Mouse (Mus musculus) cerebellum, postnatal 10 days (tissue): ENCODE data around the gene Mtap.

Experiments
- DNase-seq, 2 experiments: peaks; one replicate each; pipeline ENCODE4 v3.0.0; 2021; ENCODE audit warnings: mixed read lengths in 2 of 2

Mtap gene

DNA sequence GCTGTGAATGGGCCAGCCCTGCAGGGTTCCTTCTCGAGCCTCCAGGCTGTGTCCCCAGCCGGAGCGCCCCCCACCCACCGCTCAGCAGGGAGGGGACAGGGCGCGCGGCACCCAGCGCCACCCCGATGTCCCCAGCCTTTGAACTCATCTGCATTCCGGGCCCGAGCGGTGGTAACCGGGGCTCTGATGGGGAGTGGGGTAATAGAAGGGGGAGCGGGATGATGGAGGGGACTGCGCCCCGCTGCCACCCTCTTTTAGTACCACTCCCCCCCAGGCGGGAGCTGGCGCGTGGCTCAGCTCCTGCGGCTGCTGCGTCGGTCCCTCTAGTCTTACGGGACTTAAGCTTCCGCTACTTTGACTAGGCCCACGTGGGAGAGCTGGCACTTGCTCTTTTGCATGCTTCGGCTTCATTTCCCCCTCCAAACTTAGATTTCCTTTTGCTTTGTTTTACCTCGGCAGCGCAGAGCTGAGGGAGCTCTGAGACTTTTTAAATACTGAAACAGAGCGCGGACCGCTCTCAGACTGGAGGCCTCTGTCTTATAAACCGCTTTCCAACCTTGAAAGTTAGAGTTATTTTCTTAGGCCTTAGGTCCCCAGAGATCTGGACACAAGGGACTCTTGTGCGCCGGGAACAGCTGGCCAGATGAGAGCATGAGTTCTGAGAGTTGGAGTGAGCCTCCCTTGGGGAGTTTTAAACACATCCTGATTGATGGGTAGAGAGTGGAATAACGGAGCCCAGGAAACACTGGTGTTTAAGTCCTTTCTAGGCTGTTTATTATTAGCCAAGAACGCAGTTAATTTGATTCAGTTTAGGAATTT lies 829 bp downstream of the Mtap start:
- peak; percentile 45 to 61 for DNase-seq

DNA sequence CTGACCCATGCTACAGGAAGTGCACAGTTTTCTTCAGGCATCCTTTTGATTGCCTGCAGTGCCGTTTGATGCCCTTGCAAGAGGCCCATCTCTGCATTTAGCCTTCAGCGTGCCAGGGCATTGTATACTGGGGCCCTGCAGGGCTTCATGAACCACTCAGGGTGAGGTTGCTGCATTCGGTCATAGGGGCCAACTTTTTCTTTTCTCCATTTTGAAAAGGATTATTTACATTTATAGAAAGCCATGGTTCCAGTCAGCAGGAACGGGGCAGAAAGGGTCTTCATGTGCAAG lies 1.4 kb downstream of the Mtap start:
- DNase-seq, result no peak

DNA sequence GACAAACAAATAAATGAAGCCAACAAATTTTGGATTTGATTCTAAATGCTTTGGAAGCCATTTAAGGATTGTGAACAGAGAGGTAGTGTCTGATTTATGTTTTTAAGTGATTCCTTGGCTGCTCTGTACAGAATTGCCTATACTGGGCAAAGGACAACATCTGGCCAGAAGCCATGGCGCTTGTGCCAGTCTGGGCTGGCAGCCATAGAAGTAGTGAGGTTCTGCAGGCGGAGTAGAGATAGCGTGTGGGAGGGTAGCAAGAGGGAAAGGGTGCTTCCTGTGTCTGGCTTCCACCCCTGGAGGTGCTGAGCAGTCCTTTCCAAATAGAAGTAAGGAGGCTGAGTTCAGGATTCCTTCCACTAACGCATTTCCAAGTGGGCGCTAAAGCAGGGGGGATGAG lies 3.9 kb downstream of the Mtap start:
- peak; percentile 78 to 83 for DNase-seq

DNA sequence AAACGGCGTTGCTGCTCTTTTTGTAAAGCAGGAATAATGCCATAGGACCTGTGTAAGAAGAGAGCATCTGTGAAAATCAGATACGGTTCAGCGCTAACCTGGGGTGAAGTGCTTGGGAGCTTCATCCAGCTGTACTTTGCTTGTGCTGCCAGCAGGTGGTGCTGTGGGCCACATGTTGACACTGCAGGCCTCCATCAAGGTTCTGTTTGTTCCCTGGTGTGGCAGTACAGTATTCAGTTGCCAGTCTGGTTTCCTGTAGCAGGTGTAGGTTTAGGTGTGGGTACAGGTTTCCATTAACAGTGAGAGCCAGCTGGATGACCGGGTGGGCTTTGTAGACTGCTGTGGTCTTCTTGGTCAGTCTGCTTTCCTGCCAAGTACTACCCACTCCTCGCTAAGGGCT lies 8.5 kb downstream of the Mtap start:
- peak; percentile 84 to 86 for DNase-seq

DNA sequence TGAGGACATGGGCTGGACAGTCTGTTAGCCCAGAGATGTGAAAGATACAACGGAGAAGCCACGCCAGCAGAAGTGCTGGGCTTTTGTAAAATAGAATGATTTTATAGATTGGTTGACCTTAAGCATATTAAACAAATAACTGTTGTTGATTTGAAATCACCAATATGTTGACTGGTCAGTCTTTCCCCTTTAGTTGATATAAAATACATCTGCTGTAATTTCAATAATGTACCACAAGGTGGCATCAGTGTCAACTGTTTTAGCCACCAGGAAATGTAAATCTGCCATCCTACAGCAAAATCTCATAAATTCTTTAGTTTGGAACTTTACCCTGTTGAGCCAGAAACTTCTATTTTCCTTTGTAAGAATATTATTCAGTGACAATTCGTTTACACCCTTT lies 9.4 kb downstream of the Mtap start:
- peak in 1 of 2 experiments; percentile 62 for DNase-seq

DNA sequence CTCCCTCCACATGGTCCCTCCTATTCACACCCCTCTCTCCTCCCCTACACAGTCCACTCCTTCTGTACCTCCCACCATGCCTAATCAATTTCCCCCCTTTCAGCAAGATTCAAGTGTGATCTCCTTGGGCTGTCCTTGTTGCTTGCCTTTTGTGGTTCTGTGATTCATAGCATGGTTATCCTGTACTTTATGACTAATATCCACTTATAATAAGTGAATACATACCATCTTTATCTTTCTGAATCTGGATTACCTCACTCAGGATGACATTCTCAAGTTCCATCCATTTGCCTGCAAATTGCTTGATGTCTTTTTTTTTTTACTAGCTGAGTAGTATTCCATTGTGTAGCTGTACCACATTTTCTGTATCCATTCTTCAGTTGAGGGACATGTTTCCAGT lies 12.3 kb downstream of the Mtap start:
- DNase-seq, result no peak

DNA sequence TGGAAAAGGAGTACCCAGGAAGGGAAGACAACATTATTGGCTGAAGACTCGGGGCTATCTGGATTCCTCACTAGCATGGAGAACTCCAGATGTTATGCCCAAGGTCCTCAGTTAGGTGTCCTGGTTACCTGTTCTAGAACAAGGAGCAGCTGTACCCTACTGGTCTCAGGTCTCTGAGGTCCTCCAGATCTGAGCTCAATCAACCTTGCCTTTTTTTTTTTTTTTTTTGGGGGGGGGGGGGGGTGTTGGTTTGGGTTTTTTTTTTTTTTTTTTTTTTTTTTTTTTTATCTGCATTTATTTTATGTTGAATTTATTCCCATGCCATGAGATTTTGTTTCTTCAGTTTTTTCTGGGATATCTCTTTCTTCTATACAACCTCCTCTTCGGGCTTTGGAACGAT lies 24.5 kb downstream of the Mtap start:
- no peak for DNase-seq

DNA sequence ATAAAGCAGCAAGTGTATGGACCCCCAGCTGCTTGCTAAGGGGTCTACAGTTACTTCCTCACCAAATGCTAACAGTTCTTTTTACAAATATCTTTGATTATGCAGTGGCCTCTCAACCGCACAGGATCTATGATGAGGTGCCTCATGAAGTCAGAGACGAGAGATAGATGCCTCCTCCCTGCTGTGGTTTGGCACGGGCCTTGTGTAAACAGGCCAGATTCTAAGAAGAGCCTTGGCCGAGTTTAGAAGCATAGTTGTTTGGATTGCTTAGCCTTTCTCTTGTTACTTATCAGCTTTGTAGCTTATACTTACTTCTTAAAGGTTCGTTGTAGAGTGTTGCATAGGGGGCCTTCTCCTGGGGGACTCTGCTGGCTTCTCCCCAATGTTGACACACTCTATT lies 25.6 kb downstream of the Mtap start:
- DNase-seq, result peak; percentile 58 to 62

DNA sequence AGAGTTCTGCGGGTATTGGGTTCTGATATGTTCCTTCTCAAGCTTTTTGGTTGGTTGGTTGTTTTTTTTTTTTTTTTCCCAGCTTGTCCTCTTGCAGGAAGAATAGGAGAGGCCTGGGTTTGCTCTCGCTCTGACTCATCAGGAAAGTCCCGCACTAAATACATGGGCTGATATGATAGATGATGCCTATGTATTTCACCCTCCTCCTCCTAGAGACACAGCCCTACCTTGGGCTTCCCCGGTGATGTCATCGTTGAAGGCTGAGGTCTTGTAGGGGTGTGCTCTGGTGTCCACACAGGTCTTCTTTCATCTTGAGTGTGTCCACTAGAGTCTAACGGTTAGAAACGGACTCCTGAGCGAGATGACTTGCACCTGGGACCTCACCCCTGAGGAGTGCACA lies 26.7 kb downstream of the Mtap start:
- no peak for DNase-seq

DNA sequence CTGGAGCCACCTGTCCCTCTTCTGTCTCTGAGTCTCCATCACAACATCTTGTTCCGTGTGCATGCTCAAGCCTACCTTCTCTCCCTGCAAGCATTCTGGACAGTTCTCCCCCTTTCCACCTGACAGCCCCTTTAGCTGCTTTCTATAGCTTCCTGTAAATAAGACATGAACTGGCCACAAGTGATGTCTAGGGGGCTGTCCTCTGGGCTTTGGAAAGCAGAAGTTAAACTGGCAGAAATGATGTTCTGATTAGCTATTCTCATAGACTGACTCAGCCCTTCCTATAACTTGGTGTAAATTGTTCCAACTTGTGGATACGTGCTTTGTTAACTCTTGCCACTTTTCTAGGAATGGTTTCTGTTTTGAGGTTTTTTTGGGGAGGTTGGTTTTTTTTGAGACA lies 27.8 kb downstream of the Mtap start:
- DNase-seq, result no peak

DNA sequence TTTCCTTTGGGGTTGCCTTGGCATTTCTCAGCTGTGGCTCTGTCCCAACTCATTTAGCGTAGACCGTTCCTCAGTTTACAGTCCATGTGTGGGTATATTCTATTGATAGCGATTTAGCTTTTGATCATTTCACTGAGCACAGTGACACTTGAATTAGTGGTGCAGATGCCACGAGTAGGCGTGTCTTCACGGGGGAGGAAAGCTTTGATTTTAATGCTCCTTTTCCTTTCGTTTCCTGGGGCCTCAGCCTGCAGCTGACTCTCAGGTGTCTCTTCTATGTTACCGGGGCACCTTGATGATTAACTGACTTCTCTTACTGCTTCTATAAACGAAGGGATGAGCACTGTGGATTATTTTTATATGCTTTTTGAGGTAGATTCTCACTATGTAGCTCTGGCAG lies 32.0 kb downstream of the Mtap start:
- no peak for DNase-seq

DNA sequence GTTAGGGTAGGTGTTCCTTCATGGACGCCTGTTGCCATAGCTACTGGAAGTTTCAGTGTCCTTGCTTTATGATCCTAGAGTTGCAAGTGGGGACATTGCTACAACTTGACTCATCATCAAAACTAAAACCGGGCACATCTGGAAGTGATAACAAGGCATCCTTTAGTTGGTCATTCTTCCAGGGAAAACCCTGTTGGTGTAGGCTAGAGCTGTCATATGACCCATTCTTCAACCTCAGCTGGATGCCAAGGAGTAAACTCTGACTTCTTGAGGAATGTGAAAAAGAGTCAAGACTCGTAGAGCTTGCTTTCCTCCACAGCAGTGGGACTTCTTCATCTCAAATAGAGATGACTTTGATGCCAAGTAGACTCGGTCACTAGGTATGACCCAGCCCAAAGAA lies 32.8 kb downstream of the Mtap start:
- no peak for DNase-seq

DNA sequence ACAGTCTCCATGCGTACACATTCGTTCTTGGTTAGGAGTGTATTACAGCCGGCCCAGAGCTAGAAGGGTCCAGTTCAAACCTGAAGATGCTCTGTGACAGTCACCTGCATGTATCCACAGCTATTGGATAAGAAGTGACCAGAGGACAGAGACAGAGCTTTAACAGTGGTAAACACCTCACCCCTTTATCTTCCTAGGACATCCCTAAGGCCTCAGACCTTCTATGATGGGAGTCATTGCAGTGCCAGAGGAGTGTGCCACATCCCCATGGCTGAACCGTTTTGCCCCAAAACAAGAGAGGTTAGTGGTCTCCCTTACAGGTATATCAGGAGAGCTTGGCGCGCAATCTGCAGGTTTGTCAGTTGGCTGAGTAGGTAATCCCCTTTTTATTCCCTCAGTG lies 34.0 kb downstream of the Mtap start:
- no peak for DNase-seq

DNA sequence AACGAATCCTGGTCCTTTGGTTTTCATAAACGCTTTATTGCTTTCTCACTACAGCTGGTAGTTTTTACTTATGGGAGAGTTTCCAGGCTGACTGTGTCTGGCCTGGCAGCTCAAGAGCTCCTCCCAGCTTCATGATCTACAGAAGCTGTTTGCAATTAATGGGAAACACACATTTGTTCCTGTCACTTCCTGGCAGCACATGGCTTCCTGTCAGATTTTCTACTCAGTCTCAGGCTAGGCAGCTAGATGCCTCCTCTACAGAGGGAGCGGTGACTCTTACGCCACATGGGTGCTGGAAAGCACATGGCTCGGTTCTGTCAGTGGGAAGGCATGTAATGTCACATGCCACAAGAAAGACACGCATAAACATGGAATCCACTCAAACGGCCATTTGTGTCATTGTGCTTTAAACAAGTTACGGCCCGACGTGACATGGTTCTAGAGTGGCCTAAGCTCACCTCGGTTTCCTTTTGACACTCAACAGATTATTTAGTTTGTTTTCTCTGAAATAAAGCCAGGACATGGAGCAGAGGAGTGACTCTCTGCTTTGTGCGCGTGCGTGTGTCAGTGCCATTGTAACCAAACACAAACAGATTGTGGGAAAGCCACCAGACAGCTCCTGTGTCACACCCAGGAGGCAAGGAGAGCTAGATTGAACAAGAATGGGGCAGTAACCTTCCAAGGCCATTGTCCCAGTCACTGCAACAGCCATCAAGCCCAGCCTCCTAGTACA lies 36.1 kb downstream of the Mtap start:
- no peak for DNase-seq

DNA sequence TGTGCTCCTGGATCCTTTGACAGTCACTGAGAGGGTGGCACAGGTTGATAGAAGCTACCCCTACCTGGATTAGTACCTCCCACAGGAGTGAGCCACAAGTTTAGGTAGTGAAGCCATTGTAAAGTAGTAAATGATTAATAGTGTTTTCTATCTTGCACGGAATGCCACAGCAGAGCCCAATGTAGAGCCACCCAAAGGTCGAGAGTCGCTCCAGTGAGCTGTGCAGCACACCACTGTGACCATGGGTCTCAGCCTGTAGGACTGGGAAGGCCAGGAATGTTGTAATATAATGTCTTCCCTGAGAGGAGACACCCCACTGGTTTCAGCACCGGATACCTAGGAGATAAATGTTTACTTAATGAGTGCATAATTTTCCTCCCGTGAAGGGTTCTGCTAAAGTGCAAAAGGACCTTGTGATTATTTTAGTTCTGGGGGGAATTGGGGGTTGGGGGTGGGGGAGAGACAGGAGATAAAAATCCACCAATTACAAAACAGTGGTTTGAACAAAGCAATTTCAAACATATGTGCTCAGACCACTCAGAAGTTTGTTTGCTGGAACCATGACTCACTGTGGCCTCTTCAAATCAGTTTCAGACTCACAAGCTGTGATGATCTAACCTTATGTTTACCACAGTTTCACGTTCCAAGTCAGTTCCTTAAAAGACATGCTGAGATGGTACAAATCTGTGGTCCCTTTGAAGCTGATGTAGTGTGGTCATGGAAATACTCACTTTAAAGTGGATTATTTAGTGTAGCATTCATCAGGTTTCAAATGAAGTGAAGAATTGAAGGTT lies 40.8 kb downstream of the Mtap start:
- no peak for DNase-seq

DNA sequence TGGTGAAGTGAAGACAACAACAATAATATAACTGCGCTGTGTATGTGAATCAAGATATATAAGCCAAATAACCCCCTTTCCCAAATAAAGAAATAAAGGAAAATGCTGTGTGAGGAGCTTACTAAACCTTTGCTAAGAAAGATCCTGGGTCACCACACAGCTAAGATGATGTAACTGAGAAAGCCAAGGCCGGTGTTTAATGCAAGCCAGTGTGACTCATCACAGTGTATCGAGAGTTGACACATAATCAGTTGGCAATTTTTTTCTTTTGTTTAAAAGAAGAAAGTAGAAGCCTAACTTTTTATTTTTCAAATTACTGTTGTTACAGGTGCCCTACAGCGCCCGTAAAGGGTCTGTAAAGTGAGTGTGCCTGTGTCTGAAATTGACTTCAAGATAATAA lies 43.2 kb downstream of the Mtap start:
- no peak for DNase-seq

DNA sequence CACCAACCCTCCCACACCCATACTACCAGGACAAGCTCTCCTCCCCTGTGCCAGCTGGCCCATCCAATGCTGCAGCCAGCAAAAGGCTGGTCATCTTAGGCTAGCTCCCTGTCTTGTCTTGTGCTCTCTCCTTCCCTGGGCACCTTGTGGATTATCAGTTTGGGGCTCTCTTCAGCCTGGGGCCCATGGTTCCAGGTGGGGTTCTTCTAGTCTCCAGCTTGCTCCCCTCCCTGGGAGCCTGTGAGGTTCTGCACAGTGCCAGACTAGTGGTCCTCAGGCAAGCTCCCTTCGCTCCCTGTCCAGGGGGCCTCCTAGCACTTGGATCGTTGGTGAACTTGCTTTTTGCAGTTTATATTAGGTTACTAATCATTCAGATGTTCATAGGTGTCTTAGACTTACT lies 44.7 kb downstream of the Mtap start:
- no peak for DNase-seq

DNA sequence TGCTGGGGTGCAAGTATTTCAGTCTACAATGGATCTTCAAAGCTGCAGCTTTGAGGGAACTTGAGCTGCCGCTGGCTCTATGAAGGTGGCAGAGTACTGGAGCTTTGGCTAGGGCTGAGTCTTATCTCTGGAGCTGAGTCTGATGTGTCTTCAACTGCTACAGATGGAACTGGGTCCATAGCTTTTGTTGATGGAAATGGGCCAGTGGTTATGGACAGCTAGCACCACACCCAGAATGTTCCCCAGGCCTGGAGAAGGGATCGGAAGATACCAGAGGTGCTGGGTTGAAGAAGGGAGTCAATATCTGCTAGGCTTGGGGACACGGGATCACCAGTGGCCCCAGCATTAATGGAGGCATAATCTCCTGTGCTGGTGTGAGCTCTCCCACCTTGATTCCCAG lies 45.6 kb downstream of the Mtap start:
- DNase-seq, result no peak

DNA sequence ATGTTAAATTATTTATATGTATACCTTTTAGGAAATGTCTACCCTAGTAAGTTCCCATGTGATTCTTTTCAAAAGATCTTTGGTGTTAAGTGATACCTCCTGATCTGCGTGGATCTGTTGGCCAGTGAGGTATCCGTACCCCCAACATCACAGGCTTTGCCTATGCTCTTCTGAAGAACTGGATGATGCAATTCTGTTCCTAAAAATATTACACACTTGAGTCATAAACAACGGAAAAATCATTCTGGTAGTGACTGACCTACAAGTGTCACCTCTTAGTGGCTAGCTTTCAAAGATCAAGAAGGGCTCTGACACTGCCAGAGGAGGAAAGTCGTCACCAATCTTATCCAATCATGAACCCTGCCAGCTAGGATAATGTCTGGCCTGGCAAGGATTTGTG lies 58.6 kb downstream of the Mtap start:
- no peak for DNase-seq

DNA sequence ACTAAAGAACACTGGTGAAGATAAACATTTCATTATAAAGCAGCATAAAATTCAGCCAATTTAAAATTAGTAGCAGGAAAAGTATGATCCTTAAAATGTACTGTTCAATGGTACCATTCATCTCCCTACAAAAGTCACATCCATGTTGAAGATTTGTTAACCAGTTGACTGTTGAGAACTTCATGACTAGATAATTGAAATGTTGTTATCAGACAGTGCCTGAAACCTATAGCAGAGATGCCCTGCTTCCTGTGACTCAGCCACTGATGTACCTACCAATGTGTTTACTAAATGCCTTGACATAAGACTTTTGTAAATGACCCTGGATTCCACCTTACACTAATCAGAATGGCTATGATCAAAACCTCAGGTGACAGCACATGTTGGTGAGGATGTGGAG lies 60.2 kb downstream of the Mtap start:
- DNase-seq, result no peak

DNA sequence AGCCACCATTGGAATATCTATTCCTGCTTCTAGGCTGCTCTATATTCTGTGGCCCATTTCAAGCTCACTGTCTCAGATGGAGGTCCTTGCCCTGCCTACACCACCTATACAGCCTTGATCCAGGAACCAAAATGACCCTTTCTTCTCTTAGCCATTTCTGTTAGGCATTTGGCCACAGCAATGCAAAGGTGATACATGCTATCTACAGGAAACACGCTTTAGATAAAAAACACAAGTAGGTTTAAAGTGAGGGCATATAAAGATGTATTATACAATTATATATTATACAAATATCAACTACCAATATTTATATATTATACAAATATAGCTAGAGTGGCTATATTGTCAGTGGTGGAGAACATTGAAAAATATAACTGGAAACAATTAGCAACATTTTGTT lies 63.9 kb downstream of the Mtap start:
- no peak for DNase-seq

DNA sequence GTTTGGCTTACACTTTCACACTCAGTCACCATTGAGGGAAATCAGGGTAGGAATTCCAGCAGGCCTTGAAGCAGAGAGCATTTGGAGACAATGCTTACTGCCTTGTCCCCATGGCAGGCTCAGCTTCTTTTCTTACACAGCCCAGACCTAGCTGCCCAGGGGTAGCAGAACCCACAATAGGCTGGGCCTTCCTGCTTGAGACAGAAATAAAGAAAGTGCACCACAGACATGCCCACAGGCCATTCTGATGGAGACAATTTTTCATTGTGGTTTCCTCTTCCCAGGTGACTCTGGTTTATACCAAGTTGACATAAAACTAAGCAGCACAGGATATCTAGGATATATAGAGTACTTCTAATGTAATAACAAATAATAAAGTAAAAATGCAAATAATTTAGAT lies 72.4 kb downstream of the Mtap start:
- DNase-seq, result no peak

DNA sequence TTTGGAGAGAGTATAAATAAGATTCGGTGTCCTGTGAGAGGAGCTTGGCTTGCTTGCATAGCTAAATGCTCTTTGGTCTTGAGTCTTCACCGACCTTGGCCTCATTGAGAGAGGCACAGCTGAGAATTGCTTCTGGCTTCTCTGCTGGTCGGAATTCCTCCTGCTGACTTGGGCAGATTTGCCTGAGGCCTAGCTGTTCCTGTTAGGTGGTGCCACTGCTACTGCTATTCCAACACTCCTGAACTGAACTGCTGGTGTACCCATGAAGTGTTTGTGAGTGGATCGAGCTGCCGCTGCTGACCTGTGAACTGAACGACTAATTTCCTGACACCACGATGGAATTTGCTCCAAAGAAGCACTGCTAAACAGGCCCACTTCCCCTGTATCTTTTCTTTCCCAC lies 73.4 kb downstream of the Mtap start:
- DNase-seq, result no peak

DNA sequence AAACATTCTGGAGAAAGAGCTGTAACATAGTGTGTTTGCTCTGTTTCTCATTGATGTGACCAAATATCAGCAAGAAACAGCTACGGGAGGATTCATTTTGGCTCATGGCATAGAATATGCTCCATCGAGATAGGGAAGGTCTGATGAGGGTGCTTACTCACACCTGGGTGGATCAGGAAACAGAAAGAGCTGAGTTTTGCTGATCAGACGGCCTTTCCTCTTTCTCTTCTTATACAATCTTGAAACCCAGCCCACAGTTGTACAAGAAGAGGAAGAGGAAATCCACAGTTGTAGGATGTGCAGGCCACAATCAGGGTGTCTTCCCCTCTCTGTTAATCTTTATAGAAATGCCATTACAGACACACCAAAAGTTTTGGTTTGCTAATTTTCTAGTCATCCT lies 75.3 kb downstream of the Mtap start:
- DNase-seq, result no peak
